Mouse (Mus musculus) megakaryocyte-erythroid progenitor cell, adult 5-6 weeks (primary cell): Measurements from ENCODE around the gene Arhgap28. TPM values are rescaled to one million over a fixed set of nuclear protein-coding genes. Genes with fewer than 3 reads are reported as not detected.
"Not testable (repeated sequence)": the region's sequence is repeated elsewhere in the genome, so short reads cannot be mapped to it uniquely, and the experiment has no call there.

ENCODE experiments used
- ATAC-seq: replicated peaks from 2 replicates; pipeline ENCODE4 v1.8.0; 2016; ENCODE audit warnings: mild to moderate bottlenecking, inconsistent platforms; ENCODE audit not compliant: severe bottlenecking, poor library complexity, low FRiP score, low TSS enrichment
- total RNA-seq, 2 experiments: library from RNA; stranded (forward) in 1 of 2; stranded (reverse) in 1 of 2; fragments of 200-1000, 215-1000 nt in 1 of 2; fragments of >200 nt in 1 of 2; fragmentation: Nextera tagmentation in 1 of 2; gene quantifications; 2 replicates each; pipeline ENCODE4 v1.2.3; 2014 to 2017

Gene Arhgap28
- total RNA-seq, 2 experiments from 2014 or later, result not detected

DNA sequence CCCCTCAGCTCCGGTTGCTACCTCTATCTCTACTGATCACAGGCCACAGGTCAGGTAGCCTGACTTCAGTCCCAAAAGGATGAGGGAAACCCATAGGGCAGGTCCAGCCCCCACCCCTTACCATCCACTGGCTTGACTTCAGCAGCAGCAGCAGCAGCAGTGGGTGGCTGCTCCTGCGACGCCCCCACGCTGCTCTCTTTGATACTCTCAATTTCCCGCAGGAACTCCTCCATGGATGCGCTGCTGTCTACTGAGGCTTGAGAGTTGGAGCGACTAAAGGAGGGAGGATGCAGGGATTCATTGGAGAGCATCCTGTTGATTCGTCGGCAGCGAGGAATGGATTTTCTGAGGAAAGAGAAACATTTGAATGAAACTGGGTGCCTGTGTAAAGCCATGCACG is 102.8 kb downstream of the Arhgap28 start:
- no peak for ATAC-seq

DNA sequence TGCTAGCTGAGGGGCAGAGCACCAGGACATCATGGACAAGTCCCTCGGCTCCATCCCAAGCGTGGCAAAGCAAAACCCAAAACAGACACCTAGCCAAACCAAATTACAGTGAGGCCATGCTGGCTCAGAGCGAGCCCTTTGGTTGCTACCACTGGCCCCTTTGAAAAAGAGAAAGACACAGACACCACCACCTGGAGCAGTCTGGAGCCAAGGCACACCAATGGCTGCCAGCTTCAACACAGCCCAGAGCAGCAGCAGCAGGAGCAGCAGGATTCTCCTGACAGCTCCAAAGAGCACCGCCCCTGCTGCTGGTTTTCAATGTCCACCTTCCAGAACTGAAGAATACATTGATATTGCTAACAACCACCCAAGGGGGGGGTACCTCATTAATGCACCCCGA is 104.5 kb downstream of the Arhgap28 start:
- ATAC-seq, result no peak

DNA sequence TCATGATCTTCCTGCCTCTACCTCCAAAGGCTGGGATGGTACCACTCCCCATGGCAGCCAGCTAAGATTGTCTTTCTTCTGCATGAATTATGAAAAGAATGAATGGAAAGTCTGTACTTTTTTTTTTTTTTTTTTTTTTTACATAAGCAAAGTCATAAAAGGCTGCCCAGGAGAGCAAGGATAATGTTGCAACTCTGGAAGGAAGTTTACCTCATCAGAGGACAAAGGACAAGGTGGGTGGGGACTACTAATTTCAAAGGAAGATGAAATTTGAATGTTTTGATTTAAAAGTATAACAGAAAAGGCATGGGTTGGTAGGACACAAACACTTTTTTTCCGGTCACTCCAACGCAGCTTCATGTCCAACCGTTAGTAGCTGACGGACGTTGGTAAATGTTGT is 107.5 kb downstream of the Arhgap28 start:
- ATAC-seq, result no peak

DNA sequence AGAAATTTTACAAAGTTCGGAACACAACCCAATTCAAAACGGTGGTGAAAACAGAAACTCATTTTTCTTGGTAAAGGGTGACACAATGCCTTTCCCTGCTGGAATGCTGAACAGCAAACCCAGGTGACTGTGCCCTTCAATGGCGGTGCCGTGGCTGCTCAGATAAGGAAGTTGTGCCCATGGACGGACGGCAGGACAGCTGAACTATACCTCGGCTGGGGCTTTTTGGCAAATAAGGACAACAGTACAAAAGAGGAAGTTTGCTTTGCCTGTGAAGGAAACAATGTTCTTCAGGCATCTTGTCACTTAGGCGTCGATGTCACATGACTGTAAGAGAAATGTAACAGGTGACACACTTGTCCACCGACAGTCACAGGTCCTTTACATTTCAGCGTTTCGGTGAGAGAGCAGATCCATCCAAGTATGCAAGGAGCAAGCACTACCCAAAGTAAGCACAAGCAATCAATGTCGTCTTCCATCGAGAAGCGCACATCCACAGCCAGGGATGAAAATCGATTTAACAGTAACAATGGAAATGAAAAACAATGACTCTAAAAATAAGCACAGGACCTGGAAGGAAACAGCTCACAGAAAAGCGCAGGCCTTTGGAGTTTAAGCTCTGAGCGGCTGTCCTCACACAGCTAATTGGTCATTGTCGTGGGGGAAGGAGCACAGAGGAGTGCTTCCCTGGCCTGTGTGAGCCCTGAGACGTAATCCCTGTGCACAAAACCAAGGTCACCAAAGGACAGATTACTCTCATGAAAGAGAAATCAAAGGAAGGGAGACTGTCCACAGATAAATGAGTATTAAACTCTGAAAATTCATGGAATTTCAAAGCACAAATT is 114.2 kb downstream of the Arhgap28 start:
- no peak; the same call in 1 of the 2 replicates for ATAC-seq

DNA sequence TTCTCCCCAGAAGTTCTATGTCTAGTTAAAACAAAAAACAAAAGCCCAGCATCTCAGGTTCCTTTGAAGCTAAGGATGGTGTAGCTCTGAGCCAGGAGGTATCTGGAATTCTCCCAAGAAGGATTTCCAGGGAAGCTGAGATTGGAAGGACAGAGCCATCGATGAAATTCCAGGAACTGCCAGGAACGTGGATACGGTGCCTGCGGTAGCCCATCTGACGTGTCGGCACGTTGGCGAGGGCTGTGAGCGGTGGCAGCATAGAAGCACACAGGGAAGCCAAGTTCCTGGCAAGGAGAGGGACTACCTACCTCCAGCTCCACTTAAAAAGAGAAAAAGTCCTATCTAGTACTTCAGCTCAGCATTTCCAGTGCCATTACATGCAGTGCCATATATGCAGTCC is 115.8 kb downstream of the Arhgap28 start:
- no peak for ATAC-seq

DNA sequence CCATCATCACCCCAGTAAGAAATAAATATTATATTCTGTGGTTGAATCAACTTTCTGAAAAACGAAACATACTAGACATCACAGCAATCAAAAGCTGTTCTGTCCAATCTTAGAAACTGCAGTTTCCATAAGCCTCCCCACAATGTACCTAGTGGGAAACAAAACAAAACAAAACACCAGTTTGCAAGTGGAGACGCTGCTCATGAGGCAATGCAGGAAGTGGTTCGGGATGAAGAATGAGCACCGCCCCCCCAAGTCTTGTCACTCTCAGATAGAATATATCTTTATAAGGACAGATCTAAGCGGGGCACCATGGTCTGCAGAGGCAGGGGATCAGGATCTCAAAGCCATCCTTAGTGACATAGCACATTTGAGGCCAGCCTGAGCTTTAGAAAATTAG is 117.6 kb downstream of the Arhgap28 start:
- ATAC-seq, result no peak

DNA sequence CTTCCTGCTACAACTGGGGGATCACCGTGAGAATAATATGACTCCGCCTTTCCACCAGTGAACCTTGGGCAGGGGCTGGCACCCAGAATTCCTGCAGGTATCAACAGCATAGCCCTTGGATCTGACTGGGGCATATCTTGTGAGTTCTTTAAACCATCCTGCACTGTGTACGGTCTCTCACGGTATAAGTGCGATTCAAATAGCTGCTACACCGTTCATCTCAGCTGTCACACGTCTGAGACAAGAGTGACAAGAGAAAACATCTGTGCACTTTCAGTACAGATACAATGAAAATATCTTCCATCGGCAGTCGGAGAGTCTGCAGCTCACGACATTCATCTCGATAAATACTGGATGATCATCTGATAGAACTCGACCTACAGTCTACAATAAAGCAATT is 126.3 kb downstream of the Arhgap28 start:
- ATAC-seq, result no peak

DNA sequence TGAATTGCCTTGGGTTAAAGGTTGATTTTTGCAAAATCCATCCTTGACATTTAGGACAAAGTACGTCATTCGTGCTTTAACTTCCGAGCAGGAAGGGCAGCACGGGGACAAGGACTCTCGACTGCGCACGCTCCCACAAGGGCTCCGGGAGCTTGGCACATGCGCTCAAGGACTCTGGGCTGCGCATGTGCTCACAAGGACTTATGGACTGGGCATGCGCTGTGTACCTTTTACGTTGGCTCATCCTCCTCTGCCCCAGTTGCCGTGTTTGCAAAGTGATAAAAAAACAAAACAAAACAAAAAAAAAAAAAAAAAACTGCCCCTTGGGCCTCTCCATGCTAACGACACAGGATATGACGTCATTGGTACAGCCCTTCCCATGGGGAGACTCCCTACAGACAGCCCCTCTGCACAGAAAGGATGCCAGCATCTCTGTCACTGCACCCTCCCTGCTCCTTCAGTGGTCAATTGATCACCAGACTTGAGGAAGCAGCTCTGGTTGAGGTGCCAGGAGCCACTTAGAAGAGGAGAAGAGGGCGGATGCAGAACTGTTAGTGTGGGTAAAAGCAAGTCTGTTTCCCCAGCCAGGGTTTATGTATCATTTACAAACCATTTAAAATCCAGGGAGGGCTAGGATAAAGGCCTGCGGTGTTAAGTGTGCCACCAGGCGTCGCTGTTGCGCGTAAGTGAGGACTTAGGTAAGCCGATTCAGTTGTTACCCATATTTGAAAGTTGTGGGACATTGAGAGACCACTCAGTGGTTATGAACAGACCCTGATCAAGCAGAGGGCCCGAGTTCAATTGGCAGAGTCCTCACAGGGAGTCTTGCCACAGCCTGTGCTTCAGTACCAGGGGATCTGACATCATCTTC is 134.0 kb downstream of the Arhgap28 start:
- ATAC-seq, result peak; percentile 82

DNA sequence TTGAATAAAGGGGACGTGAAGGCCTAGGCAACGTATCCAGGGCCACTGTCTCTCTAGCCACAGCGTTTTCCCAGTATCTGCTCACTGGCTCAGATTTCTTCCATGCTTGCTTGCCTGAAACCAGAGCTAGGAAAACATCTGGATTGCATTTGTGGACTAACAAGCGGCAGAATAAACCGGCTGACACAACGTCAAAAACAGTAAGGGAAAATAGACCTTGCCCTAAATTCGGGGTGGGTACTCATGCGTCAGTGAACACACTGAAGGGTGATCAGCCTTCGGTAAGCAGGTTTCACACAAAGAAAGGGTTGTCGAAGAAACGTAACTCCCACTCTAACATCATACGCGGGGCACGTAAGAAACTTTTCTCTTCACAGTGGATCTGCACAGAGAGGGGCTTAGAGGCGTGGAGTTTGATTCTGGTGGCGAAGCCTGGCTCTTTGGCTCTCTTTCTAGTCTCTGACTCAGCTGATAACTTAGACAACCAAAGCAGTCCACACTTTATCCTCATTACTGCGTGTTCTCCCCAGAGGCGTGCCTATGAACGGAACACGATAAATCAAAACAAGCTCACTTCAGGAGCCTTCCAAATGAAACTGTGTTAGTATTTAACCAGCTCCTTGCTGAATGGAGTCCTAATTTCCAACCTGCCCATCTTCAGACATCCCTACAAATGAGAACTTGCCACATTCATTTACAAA is 137.2 kb downstream of the Arhgap28 start:
- no peak for ATAC-seq

DNA sequence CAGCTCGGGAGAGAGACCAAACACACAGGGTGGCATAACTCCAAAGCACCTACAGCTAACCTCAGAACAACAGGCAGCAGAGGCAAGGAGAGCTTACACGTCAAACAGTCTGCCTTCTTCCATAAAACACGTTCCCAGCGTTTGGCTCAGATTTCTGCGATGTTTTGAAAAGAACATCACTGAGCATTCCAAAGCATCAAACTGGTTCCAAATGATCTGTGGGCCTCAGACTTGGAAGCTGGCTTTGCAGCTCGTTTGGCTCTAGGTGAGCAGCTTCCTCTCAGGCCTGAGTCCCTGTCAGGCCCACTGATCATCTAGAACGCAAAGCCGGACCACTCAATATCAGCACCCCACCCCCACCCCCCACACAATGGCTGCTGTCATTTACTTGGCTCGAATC is 137.9 kb downstream of the Arhgap28 start:
- no peak for ATAC-seq

DNA sequence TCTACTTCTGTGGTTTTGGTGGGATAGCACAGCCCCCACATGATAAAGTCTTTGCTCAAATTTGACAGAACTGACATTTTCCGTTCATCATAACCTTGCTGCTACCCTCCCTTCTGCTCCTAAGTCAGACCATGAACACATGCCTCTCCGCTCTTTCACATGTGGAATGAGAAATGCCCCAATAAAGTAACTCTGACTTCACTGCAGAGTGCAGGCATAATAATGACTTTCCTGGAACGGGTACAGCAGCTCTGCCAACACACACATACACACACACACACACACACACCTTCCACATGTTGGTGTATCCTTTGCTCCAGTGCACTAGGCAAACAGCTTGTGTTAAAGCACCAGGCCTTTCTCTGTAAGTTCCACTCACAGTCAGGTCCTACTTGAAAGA is 139.0 kb downstream of the Arhgap28 start:
- no peak for ATAC-seq

DNA sequence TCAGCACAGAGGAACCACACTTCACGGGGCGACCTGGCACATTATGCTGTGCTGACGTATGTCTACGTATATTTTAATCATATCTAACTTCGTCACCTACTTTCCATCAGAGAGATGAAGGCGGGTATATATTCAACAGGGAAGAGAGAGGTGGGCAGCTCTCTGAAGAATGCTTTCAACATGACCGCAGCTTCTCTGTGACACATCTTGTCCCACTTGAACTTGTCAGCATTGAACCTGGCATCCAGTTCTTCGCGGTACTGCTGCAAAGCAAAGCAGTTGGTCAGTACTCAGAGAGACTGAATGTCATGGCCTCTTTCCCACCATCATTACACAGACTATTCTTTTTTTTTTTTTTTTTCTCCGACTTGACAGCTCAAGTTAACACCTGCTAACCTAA is 139.6 kb downstream of the Arhgap28 start:
- no peak for ATAC-seq

DNA sequence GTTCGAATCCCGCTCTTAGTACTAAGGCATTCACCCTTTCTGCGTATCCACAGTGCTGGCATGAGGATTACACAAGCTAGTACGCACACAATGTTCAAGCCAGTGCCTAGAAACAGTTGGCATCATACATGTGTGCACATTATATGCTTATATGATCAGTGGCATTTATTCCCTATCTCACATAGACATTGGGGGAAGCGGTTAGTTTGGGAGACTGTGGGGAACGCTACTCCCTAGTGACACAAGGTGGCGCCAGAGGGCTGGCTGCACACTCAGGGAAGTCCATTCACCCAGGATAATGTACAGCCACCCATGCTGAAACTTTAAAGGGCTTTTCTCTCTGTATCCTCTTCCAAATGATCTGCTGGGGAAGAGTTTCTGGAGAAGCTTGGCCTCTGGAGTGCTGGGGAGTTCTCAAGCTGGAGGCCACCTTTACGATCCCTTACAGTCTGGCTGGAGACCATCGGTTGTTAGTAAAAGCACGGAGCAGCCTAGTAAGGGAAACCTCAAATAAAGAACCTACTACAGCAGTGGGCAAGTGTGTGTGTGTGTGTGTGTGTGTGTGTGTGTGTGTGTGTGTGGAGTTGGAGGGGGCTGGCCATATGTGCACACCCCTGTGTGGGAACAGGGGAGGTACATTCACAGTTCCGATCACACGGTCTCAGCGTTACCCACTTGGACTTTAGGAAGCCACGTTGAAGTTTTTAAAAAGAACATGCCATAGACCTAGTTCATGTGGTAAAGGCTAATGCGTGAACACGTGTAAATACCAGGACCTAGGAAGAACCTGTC is 142.0 kb downstream of the Arhgap28 start:
- ATAC-seq, result peak; percentile 86

DNA sequence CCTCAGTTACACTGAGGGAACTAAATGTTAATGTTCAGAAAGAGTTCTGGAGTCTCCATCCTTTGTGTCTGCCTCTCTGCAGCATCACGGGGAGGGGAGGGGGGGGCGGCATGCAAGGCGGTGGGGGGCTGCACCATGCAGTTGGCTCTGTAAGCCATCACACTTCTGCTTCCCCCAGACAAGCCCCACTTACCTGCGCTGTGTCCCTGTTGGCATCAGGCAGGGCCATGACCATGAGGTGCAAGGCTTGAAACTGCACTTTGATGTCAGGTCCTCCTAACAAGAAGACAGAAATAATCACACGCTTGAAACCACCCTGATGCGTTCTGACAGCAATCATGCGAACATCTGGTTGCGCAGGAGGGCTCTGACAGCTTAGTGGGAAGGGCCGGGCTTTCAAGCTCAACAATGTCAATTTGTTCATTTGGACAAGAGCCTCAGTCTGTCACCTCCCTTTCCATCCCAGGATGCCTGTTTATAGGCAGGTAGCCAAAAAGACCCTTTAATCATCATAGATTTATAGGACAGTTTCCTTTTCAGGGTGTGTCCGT is 142.8 kb downstream of the Arhgap28 start:
- ATAC-seq, result no peak

DNA sequence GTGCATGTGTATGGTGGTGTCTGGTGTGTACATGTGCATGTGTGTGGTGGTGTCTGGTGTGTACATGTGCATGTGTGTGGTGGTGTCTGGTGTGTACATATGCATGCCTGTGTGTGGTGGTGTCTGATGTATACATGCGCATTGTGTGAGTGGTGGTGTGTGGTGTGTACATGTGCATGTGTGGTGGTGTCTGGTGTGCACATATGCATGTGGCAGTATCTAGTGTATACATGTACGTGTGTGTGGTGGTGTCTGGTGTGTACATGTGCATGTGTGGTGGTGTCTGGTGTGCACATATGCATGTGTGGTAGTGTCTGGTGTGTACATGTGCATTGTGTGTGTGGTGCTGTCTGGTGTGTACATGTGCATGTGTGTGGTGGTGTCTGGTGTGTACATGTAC is 162.4 kb downstream of the Arhgap28 start:
- ATAC-seq, result not testable (repeated sequence)

DNA sequence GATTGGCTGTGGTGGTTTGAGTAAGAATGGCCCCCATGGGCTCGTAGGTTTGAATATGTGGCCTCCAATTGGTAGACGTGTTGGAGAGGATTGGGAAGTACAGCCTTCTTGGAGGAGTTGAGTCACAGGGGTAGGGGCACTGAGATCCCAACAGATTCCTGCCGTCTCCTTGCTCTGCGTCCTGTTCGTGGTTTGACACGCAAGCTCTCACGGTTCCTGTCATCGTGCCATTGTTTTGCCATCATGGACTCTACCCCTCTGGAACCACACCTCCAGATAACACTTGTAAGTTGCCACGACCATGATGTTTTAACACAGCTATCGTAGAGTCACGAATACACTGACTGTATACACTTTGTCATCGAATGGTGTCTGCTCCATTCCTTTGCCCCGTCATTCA is 165.0 kb downstream of the Arhgap28 start:
- no peak for ATAC-seq

DNA sequence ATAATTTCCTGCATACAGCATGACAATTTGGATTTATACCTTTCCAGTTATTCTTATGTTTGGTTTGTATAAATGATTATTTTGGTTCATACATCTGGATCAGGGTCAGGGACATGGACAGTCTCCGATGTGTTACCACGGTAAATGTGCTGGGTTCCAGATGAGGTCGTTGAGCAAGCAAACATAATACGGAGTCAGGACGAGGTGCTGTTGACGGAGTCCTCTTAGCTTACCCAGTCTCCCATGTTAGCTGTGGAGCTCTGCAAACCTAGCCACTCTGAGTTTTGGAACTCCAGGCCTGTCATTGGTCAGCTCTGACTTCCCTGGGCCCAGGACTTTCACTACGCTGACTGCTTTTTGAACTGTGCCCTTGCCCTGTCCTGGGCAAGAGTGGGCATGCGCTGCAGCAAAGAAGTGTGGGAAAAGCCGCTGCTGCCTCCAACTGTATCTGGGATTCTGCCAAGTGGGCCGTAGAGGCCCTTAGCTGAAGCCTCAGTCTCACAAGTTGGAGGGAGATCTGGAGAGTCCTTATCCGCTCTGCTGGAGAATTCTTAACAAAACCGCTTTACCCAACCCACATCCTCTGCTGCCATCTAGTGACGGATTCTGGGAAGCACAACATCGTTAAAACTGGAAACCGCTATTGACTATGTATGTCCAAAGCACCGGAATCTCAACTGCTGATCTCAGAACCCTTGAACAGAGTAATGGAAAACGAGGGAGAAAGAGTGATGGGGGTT is 166.4 kb downstream of the Arhgap28 start:
- ATAC-seq, result peak; percentile 75

DNA sequence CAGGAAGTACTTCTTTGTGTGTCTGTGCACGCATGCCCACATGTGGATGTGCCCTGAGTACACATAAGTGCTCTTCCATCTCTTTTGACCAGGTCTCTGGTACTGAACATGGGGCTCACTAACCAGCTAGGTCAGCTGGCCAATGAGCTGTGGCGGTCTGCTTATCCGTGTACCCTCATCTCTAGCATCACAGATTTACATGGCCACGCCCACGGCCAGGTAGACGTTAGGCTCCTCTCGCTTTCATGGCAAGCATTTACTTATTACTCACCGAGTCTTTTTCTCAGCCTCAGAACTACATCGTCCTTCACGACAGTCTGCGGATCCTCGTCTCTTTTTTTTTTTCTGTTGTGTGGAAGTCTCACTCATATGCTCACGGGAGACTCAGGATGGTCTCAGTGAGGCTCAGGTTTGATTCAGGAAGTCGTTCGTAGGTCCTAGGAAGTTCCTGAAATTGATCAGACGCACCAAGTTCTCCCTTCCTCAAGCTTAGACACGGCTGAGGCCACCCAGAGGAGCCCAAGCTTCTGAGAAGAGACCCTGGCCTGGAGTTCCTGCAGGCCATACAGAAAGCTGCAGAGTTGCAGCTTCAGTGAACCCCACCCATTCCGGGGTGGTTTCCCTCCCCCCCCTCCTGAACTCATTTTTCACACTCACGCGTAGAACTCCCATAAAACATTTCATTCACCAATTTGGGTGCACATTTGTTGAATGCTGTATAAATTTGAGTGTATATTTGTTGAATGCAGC is 167.6 kb downstream of the Arhgap28 start:
- no peak for ATAC-seq
